Mouse (Mus musculus) cerebellum, adult 2 months (tissue): ENCODE results near the gene Ccdc142.

Experiments
- CTCF ChIP-seq: fragments of 200-500 bp; IDR thresholded peaks from 2 replicates; pipeline ENCODE4 v1.5.1; 2011; ENCODE audit warnings: low read depth, mild to moderate bottlenecking, control low read depth, low read length, moderate library complexity, borderline replicate concordance; ENCODE audit not compliant: insufficient read depth
- POLR2A ChIP-seq: fragments of 200-500 bp; IDR thresholded peaks from 2 replicates; pipeline ENCODE4 v1.6.1; 2011; ENCODE audit warnings: low read length, control low read depth, borderline replicate concordance; ENCODE audit not compliant: insufficient read depth

DNA sequence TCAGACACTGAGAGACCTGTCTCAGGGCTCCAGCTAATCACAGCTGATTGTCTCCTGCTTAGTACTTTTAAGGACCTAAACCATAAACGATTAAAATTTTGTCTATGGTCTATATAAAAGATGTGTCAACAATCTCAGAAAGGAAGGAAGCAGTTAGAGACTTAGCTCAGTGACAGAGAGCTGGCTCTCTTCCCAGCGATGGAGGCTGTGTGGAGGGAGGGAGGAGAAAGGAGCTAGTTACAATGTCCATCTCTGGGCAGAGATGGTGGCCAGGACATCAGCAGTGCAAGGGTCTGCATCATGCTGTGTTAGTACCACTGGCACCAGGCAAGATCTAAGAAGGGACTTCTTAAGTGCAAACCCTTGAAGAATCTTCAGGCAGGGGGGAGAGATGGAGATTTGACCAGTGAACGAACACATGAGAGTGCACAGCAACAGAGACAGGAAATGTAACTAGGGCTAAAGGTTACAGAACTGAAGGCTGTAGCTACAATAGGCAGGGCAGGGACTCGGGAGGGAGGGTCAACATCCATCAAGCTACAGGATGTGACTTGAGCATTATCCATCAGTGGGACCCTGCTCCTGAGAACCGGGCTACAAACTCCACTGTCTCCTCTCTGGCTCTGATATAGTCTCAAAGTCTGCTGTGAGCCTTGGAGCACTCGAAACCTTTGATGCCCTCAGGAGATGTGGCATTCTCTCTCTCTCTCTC, 8.8 kb upstream of the Ccdc142 start:
- TF ChIP-seq CTCF (no peak), POLR2A (no peak)
